Comparison of ENCODE assay signal across 12 mouse cellular contexts in genomic region chr1:80515836-80516235, GRCm38 (mm10). TPM values are rescaled to one million over a fixed set of nuclear protein-coding genes. Genes with fewer than 3 reads are reported as not detected.
DNase-seq lines count a peak whose midpoint lies in the region; ATAC-seq and TF ChIP-seq lines count a peak whose summit lies in the region.
"Had no signal": no experiment of that assay in that cellular context is flagged by ENCODE, and none has a peak within 500 bp of the region (broad histone marks: within the 10 kb centered on the region; RNA-seq: fewer than 3 reads in every experiment).

No protein-coding gene starts in this region.

- peak; percentile 69 for TF ChIP-seq CTCF in hindbrain, postnatal 0 days (IDR thresholded peaks at IDR 0.05; ENCODE audit: low read depth)
- peak; percentile 71 for TF ChIP-seq CTCF in stomach, postnatal 0 days (IDR thresholded peaks at IDR 0.05; ENCODE audit: low read depth)

- DNase-seq in hindbrain, postnatal 0 days (ENCODE audit: low spot score): peak; percentile 73
- DNase-seq in thymus, postnatal 0 days (ENCODE audit: low spot score): peak; percentile 14
- no peak for DNase-seq in thymus, postnatal 36 days
- DNase-seq in embryo, embryonic 10 days (ENCODE audit: low spot score): peak; percentile 41
- DNase-seq in stomach, postnatal 0 days (ENCODE audit: low spot score): no peak
- no peak for DNase-seq in c-Kit-positive CD71-positive TER-119-positive erythroid progenitor cells, embryonic 14.5 days (ENCODE audit: low spot score)
- no peak for DNase-seq in heart, adult 9 months (ENCODE audit: low spot score in 2 of 2)

- WGBS in hindbrain, postnatal 0 days: 47% methylated on average over 6 of the region's 6 CpGs
- 46% methylated on average over 6 of the region's 6 CpGs for WGBS in hindbrain, embryonic 16.5 days
- WGBS in stomach, postnatal 0 days: 36% methylated on average over 6 of the region's 6 CpGs

- no peak overlapping the region for H3K27ac ChIP-seq in hindbrain, postnatal 0 days
- H3K27ac ChIP-seq in hindbrain, embryonic 16.5 days (ENCODE audit: low read depth, low read length): no peak overlapping the region
- H3K27ac ChIP-seq in stomach, postnatal 0 days (replicated peaks): no peak overlapping the region
- H3K27ac ChIP-seq: limb, embryonic 12.5 days; midbrain, embryonic 12.5 days had no signal

- H3K4me1 ChIP-seq in hindbrain, postnatal 0 days (ENCODE audit: insufficient read depth, low read length): no peaks in the 10 kb centered on the region
- H3K4me1 ChIP-seq in hindbrain, embryonic 16.5 days (ENCODE audit: control insufficient read depth, insufficient read depth, low read depth, low read length): 0 out of 2 replicates have a peak, but pooled peaks cover 4% of the 10 kb centered on the region
- H3K4me1 ChIP-seq in stomach, postnatal 0 days (replicated peaks; ENCODE audit: control insufficient read depth, insufficient read depth): no peaks in the 10 kb centered on the region
- H3K4me1 ChIP-seq: limb, embryonic 12.5 days had no signal

- no peak overlapping the region for H3K4me3 ChIP-seq in hindbrain, postnatal 0 days (ENCODE audit: low read length)
- H3K4me3 ChIP-seq in hindbrain, embryonic 16.5 days (ENCODE audit: low read length): no peak overlapping the region
- no peak overlapping the region for H3K4me3 ChIP-seq in stomach, postnatal 0 days (ENCODE audit: low read depth, low read length)
- H3K4me3 ChIP-seq: limb, embryonic 12.5 days; midbrain, embryonic 12.5 days had no signal

- no peaks in the 10 kb centered on the region for H3K27me3 ChIP-seq in hindbrain, postnatal 0 days (ENCODE audit: insufficient read depth, low read length)
- no peaks in the 10 kb centered on the region for H3K27me3 ChIP-seq in hindbrain, embryonic 16.5 days (replicated peaks; ENCODE audit: control insufficient read depth, insufficient read depth, low read length)
- H3K27me3 ChIP-seq in stomach, postnatal 0 days (ENCODE audit: control insufficient read depth, insufficient read depth, low read length): no peaks in the 10 kb centered on the region
- H3K27me3 ChIP-seq: limb, embryonic 12.5 days; midbrain, embryonic 12.5 days had no signal

- no peak overlapping the region for H3K9ac ChIP-seq in hindbrain, postnatal 0 days (replicated peaks; ENCODE audit: low read length)
- H3K9ac ChIP-seq in hindbrain, embryonic 16.5 days (ENCODE audit: low read depth, low read length): no peak overlapping the region
- H3K9ac ChIP-seq in stomach, postnatal 0 days (ENCODE audit: low read length): no peak overlapping the region
- H3K9ac ChIP-seq: limb, embryonic 12.5 days; midbrain, embryonic 12.5 days had no signal

- TF ChIP-seq EP300 in stomach, postnatal 0 days (optimal IDR thresholded peaks at IDR 0.05): no peak

- H3K9me3 ChIP-seq in hindbrain, postnatal 0 days (ENCODE audit: low read length): no peaks in the 10 kb centered on the region
- no peaks in the 10 kb centered on the region for H3K9me3 ChIP-seq in hindbrain, embryonic 16.5 days (ENCODE audit: control insufficient read depth, low read length)
- H3K9me3 ChIP-seq in stomach, postnatal 0 days (ENCODE audit: control insufficient read depth, low read length): no peaks in the 10 kb centered on the region
- H3K9me3 ChIP-seq: limb, embryonic 12.5 days; midbrain, embryonic 12.5 days had no signal

- no peak for ATAC-seq in hindbrain, postnatal 0 days
- no peak for ATAC-seq in hindbrain, embryonic 16.5 days
- ATAC-seq in stomach, postnatal 0 days (ENCODE audit: low FRiP score, low TSS enrichment): no peak

- no peaks in the 10 kb centered on the region; the same call in 1 of the 2 replicates for H3K36me3 ChIP-seq in hindbrain, postnatal 0 days (ENCODE audit: insufficient read depth, low read length)
- no peaks in the 10 kb centered on the region for H3K36me3 ChIP-seq in hindbrain, embryonic 16.5 days (ENCODE audit: control insufficient read depth, insufficient read depth, low read length)
- no peaks in the 10 kb centered on the region for H3K36me3 ChIP-seq in stomach, postnatal 0 days (ENCODE audit: control insufficient read depth, insufficient read depth, low read length)
- H3K36me3 ChIP-seq: limb, embryonic 12.5 days; midbrain, embryonic 12.5 days had no signal

- no peak overlapping the region for H3K4me2 ChIP-seq in hindbrain, postnatal 0 days (ENCODE audit: low read depth, low read length)
- H3K4me2 ChIP-seq in hindbrain, embryonic 16.5 days (ENCODE audit: low read length): no peak overlapping the region
- no peak overlapping the region for H3K4me2 ChIP-seq in stomach, postnatal 0 days (replicated peaks; ENCODE audit: low read depth)
- H3K4me2 ChIP-seq: limb, embryonic 12.5 days; midbrain, embryonic 12.5 days had no signal

RNA-seq across cellular contexts. Expression of gene Gm45261, which starts 54.6 kb away (rescaled TPM):
- total RNA-seq in hindbrain, postnatal 0 days (2014; rRNA removed): not detected in 2 replicates
- not detected in 2 replicates for polyA plus RNA-seq in hindbrain, postnatal 0 days (2015; fragmentation: Nextera tagmentation; extraction: Ambion mirVana)
- polyA plus RNA-seq in hindbrain, embryonic 16.5 days (2015; fragmentation: Nextera tagmentation; extraction: Ambion mirVana): not detected in 2 replicates
- not detected in 2 replicates for polyA plus RNA-seq in thymus, postnatal 0 days (2015; fragmentation: Nextera tagmentation; extraction: Ambion mirVana)
- polyA plus RNA-seq in stomach, postnatal 0 days (2015; fragmentation: Nextera tagmentation; extraction: Ambion mirVana): not detected in 2 replicates
- polyA plus RNA-seq: heart, embryonic 16.5 days; large intestine, adult 2 months; limb, embryonic 12.5 days; midbrain, embryonic 12.5 days had no signal

Comparison
In these comparisons a context has a peak if more than half of its experiments do, and no peak if none do; other contexts are left out.
1. DNase-seq: peak in hindbrain, postnatal 0 days (single experiment), thymus, postnatal 0 days (single experiment) and embryo, embryonic 10 days (single experiment); none in thymus, postnatal 36 days (0 of 2), stomach, postnatal 0 days (single experiment), c-Kit-positive CD71-positive TER-119-positive erythroid progenitor cells, embryonic 14.5 days (single experiment) and heart, adult 9 months (0 of 2).